Mouse (Mus musculus): ENCODE results near the gene Strc.

DNA sequence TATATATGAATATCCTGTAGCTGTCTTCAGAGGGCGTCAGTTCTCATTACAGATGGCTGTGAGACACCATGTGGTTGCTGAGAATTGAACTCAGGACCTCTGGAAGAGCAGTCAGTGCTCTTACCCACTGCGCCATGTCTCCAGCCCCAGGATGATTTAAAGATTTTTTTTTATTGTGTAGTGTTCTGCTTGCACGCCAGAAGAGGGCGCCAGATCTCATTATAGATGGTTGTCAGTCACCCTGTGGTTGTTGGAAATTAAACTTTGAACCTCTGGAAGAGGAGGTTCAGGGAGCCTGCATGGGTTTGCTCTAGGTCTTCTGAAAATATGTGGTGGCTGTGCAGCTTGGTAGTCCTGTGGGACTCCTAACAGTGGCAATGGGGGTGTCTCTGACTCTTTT lies 21.2 kb upstream of the Strc start:
- 0 out of 2 replicates have a peak, but pooled peaks have one; percentile 11 for TF ChIP-seq CTCF (IDR thresholded peaks at IDR 0.05; ENCODE audit: extremely low read depth, insufficient read depth, insufficient read length, insufficient replicate concordance)
- no peak for TF ChIP-seq POLR2A (IDR thresholded peaks at IDR 0.05; ENCODE audit: low read depth, low read length)
